Mouse (Mus musculus): ENCODE measurements at regions not wholly inside any gene's neighbourhood (a gene's known extent, or its start where the extent isn't known, plus 50 kb on each side); places are given as distances from the start of the nearest gene placed in this dataset.

- TF ChIP-seq CTCF (IDR thresholded peaks at IDR 0.05; ENCODE audit: low read depth, low read length) (no peak), POLR2A (IDR thresholded peaks at IDR 0.05; ENCODE audit: insufficient read depth, low read length) (no peak)
Measured at GRCm38 (mm10) chr1:107719304-107719703, 129.5 kb downstream of the Serpinb8 start.

All from ES-Bruce4 (cell line).